Mouse (Mus musculus): Measurements from ENCODE around the gene Cfap65.

Cfap65 gene

DNA sequence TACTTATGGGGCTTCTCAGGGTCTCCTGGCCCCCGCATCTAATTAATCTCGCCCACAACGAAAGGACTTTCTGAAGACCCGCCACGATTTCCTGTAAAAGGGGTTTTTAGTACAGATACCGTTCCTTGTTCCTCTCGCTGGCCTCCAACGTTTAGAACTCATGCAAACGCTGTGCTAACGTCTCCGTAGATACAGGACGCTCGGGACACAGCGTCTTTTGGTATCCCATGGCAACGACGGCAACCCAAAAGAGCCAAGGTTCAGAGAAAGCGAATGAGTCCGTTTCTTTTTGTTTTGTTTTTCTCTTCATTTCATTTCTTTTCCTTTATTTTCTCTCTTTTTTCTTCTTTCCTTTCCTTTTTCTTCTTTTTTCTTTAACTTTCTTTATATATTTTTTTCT is at the start of gene Cfap65:
Gene Cfap65, minus strand, starts transcription at position 198 of the 400 bp plus-strand sequence.
- peak; percentile 9 for DNase-seq (ENCODE audit: low read depth, low spot score)

DNA sequence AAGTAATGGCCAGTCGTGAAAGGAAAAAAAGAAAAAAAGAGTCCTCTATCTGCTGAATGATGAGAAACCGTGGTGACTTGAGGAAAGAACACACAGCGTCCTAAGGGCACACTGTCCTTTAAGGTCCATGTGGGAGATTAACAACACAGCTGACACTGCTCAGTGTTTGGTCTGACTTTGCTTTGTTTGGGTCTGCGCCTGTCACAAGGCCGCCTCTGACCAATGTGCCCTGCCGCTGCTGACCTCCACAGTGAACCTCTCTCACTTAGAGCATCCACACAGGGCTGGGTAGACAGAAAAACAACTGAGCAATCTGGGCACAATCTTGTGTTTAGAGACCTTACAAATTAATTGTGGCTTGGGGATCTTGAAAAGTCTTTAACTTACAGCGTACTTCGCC is 41.6 kb upstream of the Cfap65 start:
- no peak for DNase-seq (ENCODE audit: low read depth, low spot score)

DNA sequence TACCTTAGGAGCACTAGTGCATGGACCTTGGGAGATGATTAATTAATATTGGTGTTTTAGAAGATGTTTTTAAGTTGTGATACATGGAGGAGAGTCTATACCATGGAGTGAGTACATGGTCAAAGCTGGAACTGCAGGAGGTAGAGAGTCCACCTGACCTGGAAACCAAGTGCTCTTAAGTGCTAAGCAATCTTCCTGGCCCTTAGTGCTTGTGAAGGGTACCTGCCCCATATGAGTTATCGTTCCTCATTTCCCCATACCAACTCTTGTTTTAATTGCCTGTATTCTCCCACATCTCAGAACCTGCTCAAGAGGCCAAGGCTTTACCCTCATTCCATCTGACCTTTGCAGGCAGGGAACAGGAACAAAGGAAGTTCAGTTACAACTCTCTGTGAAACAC is 40.5 kb upstream of the Cfap65 start:
- no peak for DNase-seq (ENCODE audit: low read depth, low spot score)

DNA sequence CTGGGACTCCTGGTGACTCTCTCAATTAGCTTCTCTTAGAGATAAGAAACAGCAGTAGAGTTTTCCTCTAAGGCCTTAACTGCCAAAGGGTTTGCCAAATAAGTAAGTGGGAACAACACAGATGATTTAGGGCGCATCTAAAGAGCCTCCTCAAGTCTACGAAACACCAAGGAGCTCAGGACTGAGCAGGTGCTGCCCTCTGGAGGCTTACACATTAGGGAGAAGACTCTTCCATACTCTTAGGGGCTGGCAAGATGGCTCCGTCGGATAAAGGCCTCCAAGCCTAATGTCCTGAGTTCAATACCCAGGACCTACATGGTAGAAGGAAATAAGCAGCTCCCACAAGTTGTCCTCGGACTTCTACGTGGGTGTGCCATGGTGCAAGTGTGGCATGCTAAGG is 38.2 kb upstream of the Cfap65 start:
- DNase-seq (ENCODE audit: low read depth, low spot score): no peak

DNA sequence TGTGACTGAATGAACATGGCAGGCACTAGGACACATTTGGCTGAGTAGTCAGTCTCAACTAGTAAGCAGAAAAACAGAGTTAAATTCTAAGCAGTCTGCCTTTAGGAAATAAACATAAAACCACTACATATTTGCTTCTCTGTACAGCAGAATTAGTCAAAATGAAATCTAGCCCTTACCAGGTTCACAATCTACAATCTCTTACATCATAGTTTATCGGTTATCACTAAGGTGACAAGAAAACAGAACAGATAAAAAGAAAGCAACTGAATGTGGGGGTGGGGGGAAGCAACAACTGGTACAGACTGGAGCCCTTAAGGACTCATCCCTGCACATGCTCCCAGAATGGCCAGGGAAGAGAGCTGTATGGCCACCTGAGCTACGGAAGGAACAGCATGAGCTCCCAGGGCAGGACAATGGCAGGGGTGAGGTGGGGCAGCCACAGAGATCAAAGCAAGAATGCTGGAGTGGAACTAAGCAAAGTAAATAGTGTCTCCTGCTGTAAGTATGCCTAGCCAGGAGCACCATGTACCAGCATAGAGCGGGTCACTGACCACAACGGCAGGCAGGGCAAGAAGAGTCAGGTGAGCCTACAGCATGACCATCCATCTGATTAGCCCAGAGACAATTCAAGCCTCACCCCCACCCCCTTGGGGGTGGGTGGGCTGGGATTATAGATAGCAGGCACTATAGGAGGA is 36.1 kb upstream of the Cfap65 start:
- DNase-seq (ENCODE audit: low read depth, low spot score): peak; percentile 47

DNA sequence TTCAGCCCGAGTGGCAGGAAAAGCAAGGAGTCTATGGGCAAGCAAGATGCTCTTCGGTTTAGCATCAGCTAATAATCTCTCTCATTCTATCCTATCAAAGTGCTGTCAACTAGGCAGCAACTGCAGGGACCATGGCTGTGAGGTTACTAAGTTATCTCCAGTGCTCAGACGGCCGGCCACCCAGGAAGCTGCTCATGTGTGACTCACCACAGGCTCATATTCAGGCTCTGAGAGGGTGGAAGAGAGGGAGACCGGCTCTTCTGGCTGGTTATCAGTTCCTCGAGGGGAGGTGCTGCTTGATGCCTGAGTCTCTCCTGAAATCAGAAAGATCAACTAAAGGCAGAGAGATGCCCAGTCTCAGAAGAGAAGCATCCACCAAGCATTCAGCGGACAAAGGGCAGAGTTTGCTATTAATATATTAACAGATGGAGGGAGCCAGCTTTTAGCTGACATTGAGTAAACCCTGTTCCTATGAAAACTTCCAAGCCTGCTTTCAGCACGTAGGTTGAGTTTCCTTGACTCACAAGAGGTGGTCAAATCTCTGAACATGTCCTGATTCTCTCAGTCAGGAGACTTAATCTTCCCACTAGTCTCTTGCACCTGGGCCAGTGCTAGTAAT is 32.7 kb upstream of the Cfap65 start:
- DNase-seq (ENCODE audit: low read depth, low spot score): no peak

DNA sequence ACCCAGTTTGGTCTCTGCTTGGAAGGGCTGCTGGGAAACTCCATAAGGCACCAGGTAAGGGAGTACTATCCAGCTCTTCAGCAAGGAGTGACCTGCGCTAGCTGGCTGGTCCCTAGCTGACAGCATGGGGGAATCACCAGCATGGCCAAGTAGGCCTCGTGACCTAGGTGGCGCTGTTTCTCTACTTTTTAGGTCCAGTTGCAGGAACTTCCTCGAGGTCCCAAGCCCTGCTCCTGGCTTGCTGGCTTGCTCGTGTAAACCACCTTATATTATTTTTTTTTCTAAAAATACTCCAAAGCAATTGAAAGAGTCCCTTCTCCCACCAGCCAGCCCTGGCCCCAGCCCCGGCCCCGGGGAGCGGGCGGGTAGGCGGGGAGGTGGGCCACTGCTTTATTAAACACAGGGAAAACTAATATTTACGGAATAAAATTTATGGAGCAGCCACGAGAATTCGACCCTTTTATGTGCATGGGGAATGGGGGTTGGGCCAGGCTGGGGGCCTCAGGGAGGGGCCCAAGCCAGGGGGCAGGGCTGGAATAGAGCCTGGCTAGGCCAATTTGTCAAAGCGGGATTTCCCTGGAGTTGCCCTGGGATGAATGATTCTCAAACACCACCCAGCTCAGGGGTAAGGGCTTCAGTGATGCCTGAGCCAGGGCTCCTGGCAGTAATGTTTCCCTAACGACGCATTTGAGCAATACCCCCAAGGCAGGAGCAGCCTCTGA is 29.3 kb upstream of the Cfap65 start:
- peak; percentile 76 for DNase-seq (ENCODE audit: low read depth, low spot score)

DNA sequence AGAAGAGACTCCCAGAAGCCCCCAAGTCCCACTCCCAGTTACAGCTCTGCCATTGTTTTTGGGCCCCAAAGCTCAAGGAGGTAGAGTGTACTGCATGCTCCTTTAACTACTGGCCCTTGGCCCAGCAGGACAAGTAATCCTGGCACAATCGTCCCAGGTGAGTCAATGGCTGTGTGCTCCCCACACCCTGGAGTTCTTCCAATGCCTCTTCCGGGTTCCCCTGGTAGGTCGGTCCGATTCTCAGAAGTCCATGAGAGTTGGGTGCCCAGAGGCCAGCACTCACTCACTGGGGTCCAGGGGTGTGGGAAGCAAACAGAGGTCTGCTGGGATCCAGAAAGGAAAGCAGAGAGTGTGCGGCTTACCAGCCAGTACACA is 27.4 kb upstream of the Cfap65 start:
- no peak for DNase-seq (ENCODE audit: low read depth, low spot score)

DNA sequence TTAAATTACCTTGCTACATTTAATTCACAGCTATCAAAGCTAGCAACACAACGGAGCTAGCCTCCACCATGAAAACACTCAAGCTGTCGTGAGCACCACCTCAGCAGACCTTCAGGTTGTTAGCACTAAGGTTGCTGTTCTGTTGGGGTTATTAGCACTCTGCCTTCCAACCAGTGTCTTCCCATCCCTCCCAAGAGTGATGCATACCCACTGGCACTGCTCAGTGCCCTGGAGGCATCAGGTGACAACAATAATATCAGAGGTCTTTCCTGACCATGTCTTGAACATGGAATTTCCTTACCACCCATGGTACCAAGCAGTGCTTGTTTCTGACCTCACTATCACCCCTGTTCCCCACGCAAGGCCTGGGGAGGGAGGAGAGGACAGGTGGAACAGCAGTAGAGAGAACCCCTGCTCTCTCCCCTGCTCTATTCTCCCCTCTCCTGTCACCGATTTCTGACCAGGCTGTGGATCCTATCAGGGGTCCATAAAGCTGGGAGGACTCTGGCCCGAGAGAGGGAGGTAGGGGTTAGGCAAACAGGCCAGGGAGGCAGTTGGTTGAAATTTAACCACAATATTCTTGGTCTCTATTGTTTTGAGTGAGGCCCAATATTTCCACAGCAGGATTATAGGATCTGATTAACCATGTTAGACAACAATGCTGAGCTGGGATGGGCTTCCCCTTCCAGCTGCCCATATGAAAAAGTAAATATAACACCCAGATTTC is 26.9 kb upstream of the Cfap65 start:
- no peak for DNase-seq (ENCODE audit: low read depth, low spot score)

DNA sequence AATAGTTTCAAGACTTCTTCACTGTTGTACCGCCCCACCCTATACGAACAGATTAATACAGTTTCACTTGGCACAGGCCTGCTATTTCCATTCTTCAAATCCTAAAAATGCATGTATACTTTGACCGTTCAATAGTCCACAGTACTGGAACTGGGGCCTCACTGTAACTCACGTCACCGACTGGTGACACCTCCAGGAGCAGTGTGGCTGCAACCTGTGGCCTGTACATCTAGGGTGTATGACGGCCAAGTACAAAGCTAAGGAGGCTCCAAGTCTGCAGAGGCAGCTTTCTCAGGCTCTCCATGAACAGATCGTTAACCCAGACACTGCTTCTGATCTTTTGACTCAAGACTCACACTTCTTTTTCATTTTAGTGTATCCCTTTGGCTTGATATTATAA is 26.3 kb upstream of the Cfap65 start:
- no peak for DNase-seq (ENCODE audit: low read depth, low spot score)

DNA sequence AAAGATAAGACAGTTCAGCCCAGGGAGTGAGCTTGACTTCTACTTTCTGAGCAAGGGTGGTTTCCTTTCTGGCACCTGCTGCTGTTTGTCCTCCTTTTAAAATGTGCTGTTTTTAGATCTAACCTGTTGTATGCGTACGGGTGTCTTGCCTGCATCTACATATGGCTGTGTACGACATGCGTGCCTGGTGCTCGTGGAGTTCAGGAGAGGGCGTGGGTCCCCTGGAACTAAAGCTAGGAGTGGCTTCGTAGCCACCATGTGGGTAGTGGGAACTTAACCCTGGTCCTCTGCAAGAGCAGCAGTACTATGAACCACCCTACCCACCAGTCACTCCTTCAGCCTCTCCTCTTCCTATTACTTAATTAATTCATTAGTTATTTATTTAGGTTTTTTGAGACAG is 24.7 kb upstream of the Cfap65 start:
- DNase-seq (ENCODE audit: low read depth, low spot score): no peak

DNA sequence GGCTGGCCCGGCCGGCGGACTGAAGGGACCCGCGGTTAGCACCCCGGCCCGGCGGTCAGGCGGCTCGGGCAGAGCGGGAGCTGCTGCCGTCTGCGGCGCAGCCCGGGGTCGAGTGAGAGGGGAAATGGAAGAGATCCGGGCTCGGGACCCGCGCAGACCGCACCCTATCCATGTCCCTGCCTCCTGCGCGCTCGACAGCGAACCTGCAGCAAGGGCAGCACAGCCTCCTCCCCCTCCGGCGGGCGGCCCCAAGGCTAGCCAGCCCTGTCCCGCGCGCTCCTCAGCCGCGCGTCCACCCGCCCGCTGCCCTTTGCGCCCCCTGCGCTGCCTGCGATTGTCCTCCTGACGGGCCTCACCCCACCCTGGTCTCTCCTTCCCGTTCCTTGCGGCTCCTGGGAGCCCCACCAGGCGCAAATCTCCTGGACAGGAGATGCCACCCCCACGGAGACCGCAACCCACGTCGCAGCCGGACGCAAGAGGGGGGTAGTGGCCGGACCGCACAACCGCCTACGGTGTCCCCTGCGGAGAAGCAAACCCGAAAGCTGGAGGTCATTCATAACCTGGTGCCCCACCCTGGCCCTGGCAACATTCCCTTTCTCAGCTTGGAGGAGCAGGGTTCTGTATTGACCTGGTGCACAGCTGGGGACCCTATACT is 16.3 kb upstream of the Cfap65 start, which contains the start of gene Ihh:
Gene Ihh, minus strand, starts transcription at position 117 of the 655 bp plus-strand sequence.
- no peak for DNase-seq (ENCODE audit: low read depth, low spot score)

DNA sequence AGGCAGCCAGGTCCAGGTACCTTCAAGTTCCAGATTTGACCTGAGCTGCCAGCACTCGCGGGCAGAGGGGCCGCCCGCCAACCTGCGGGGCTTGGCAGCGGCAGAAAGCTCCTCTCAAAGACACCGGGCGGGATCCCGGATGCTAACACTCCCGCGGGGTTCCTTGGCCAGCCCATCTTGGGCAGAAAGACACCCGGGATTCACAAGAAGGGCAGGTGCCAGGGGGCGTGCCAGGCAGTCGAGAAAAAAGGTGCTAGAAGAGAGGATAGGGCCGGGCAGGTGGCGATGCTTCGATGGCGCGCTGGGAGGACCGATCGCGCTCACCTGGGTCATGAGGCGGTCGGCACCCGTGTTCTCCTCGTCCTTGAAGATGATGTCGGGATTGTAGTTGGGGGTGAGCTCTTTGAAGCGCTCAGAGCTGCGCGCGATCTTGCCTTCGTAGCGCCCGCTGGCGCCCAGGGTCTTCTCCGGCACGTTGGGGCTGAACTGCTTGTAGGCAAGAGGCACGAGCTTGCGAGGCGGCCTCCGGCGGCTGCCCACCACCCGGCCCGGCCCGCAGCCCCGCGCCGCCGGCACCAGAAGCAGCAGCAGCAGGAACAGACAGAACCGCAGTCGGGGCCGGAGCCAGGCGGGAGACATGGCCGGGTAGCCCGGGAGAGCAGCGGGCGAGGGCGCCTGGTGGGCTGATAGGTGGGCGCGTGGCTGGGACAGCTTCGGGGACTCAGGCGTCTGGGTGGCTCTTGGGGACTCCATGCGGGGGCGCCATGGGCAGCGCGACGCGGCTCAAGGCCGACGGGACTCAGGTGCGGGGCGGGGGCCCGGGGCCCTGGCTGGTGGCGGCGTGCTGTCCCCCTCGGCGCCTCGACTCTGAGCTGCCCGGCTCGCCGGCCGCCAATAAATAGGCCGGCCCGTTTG is 15.4 kb upstream of the Cfap65 start:
- DNase-seq (ENCODE audit: low read depth, low spot score): no peak

DNA sequence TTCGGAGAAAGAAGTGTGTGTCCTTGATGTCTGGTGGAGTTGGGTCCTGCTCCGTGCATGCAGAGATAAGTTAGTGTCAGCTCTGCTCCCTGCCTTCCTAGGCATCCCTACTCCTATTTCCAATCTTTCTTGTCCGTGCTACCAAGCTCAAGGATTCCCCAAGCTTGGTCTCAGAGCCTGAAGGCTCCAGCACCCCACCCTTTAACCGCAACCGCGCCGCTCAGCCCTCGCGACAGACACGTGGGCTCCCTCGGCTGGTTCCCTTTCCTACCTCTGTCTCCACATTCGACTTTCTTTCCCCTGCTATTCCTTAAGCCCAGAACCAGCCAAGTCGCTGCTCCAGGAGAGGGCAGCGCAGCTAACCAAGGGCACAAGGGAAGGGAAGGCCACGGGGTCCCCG is 14.7 kb upstream of the Cfap65 start:
- DNase-seq (ENCODE audit: low read depth, low spot score): no peak

DNA sequence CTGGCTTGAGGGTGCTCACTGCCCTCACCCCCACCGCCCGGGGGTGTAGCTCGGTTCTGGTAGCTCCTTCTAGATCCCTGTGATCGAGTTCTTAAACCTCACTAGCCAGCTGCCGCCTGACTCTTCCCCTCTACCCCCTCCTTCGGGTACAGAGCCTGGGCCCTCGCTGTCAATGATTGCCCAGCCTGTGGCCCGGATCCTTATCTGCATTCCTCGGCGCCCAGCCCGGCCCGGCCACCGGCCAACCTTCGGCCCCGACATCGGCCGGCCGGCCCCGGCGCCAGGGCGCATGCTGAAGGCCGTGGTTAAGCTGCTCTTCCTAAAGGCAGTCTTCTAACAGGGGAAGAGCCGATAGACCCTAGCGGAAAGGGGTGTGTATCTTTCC is 14.3 kb upstream of the Cfap65 start:
- no peak for DNase-seq (ENCODE audit: low read depth, low spot score)

DNA sequence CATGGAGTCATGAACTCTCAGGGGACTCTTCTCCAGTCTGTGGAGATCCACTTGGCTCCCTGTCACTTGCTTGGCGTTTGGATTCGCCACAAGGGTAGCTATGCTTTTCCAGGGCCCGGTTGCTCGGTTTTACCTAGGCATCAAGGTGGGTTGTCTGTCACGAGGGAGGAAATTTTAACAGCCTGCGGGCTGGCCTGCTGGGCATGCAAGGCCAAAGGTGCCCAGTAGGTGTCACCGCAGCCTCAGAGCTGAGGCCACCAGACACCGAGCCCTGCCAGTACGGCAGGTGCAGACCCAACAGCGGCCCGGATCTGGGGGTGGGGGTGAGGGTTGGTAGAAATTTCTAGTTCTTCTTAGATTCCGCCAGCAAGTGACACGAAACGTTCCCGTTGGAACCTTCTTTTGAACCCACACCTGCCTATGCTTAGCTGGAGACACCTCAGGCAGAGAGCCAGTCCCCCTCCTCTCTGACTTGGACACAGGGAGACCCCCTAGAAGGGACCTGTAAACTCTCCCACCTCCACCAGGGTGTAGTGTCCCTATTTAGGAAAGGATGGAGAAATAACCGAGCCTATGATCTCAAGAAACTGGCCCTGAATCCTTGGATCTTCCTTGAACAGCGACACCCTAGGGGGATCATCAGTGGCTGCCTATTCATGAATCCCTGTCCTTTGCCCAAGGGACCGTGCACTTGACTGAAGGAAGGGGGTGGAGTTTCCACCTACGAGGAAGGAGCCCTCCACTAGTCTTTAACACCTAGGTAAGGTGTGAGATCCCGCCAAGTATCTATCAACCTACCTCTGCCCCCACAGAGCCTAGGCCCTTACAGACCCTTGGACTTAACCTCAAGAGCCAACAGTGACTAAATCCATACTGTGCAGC is 13.6 kb upstream of the Cfap65 start:
- peak; percentile 72 for DNase-seq (ENCODE audit: low read depth, low spot score)

DNA sequence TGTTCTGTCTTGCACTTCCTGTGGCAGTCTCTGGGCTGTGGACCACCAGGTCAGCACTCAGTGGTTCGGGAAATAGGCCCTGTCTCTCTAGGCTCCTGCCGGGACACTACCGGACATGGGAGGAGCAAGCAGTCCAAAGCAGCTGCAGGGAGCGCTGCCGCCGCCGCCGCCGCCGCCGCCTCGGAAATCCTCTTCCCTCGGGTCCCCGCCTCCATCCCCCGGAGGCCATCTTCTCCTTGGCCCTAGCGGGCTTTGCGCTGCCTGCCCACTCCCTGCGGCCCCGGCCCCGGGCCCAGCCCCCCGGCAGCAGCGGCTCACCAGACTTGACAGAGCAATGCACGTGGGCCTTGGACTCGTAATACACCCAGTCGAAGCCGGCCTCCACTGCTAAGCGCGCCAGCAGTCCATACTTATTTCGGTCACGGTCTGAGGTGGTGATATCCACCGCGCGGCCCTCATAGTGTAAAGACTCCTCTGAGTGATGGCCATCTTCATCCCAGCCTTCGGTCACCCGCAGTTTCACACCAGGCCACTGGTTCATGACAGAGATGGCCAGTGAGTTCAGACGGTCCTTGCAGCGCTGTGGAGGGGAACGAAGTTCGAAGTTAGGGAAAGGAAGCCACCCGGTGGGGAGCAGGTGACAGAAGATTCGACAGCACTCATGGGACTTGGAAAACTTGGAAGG is 12.7 kb upstream of the Cfap65 start:
- no peak for DNase-seq (ENCODE audit: low read depth, low spot score)

DNA sequence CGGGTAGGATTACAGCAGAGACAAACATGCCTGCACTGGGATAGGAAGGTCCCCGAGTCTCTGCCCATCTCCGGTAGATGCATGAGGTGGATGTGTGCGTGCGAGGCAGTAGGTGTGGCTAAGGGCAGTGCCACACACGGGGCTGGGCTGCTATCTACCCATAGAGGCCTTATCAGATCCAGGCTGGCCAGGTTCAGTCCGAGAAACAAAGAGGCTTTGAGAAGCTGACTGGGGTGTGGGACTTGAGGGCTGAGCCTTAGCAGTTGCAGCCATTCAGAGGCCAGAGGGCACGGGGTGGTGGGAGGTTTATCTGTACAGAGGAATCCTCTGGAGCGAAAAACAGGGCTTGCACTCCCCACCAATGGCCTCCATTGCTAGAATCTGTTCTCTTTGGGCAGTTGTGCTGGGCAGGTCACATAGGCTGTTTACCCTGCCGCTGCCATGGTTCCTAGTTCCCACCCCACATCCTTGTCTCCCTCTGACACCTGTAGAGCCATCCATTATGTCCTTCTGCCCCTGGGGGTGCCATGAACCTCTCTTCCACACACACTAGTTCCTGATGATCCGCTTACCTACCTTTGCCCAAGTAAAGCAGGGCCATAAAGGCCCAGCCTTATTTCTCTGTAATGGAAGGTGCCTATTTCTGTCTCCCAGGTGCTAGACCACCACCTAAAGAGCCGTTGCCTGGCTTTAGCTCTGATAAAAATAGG is 6.4 kb upstream of the Cfap65 start:
- DNase-seq (ENCODE audit: low read depth, low spot score): no peak

Measured in CD4-positive, CD25-positive, alpha-beta regulatory T cell, adult 2 months (primary cell).